Mouse (Mus musculus) hindbrain, embryonic 12.5 days (tissue): ENCODE data around the gene C3. TPM values are rescaled to one million over a fixed set of nuclear protein-coding genes. Genes with fewer than 3 reads are reported as not detected.

Experiments used
- ATAC-seq: fragments of 200-750 bp; cut with Nextera tagmentation; 2 replicates; pipeline ENCODE4 v1.8.0; 2017; ENCODE audit warnings: moderate TSS enrichment; ENCODE audit not compliant: low FRiP score
- H3K27ac ChIP-seq: fragments of 300-500 bp; sonication (generic); 2 replicates; pipeline ENCODE4 v1.5.1; 2016; ENCODE audit warnings: mild to moderate bottlenecking
- H3K27me3 ChIP-seq: fragments of 300-500 bp; sonication (generic); 2 replicates; pipeline ENCODE4 v1.6.1; 2016; ENCODE audit warnings: mild to moderate bottlenecking
- H3K36me3 ChIP-seq: fragments of 300-500 bp; sonication (generic); 2 replicates; pipeline ENCODE4 v1.6.1; 2016; ENCODE audit warnings: mild to moderate bottlenecking
- H3K4me1 ChIP-seq: fragments of 300-500 bp; sonication (generic); 2 replicates; pipeline ENCODE4 v1.6.1; 2016
- H3K4me2 ChIP-seq: fragments of 300-500 bp; sonication (generic); replicated peaks from 2 replicates; pipeline ENCODE4 v1.6.1; 2016; ENCODE audit warnings: mild to moderate bottlenecking
- H3K4me3 ChIP-seq: fragments of 300-500 bp; sonication (generic); 2 replicates; pipeline ENCODE4 v1.5.1; 2016; ENCODE audit warnings: mild to moderate bottlenecking
- H3K9ac ChIP-seq: fragments of 300-500 bp; sonication (generic); 2 replicates; pipeline ENCODE4 v1.6.1; 2016; ENCODE audit warnings: mild to moderate bottlenecking, moderate library complexity
- H3K9me3 ChIP-seq: fragments of 300-500 bp; sonication (generic); replicated peaks from 2 replicates; pipeline ENCODE4 v1.6.1; 2016; ENCODE audit warnings: mild to moderate bottlenecking
- WGBS: fragments of 180-500 bp; shearing (Covaris S2); methylation state at CpG from one replicate; pipeline ENCODE4 v1.1.7; 2016; 5-methylcytosine and 5-hydroxymethylcytosine counted together
- microRNA-seq: library from miRNA; unstranded; fragments of <30 nt; microRNA quantifications from one replicate; pipeline ENCODE4, GENCODE M21; 2017
- polyA plus RNA-seq: library from polyadenylated mRNA; unstranded; fragments of >200 nt; fragmentation: Nextera tagmentation; extraction: Ambion mirVana; gene quantifications from 2 replicates; pipeline ENCODE4 v1.2.1, GENCODE M21; 2016

The C3 gene
- polyA plus RNA-seq, 1 experiment from 2014 or later: 0.76 TPM

DNA sequence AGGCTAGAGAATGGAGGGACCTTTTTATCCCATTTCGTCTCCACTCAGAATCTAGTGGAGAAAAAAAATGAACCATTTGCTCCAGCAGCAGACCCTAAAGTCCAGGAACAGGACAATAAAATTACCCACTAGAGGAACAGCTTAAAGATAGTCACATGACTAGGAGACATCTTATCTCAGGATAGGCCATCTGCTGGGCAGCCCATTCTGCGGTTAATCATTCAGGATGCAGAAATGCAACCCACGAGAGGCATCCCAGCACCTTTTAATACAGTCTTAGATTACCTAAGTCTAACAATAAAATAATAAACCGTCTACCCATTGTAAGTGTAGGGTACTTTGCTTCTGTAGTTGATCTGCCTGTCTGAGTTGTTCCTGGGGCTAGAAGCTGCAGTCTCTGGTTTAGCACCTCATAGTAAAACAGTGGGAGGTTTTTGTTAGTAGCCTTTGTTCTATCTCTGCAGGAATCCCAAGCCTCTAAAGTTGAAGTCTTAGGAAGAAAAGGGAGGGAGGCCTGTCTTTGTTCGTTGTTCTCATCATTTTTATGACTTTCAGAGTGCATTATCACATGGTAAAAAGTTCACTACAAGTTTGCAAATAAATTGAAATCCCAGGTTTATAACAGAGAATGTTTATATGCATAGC, 57.2 kb downstream of the C3 start:
- 60% methylated on average over 5 of the region's 5 CpGs for WGBS
- Histone ChIP-seq H3K9ac (no peak overlapping the region), H3K27me3 (peaks cover 3% of the 10 kb centered on the region; the same call in 1 of the 2 replicates), H3K36me3 (no peaks in the 10 kb centered on the region), H3K27ac (no peak overlapping the region), H3K4me1 (no peaks in the 10 kb centered on the region), H3K4me3 (no peak overlapping the region), H3K9me3 (no peaks in the 10 kb centered on the region), H3K4me2 (no peak overlapping the region)
- no peak for ATAC-seq

DNA sequence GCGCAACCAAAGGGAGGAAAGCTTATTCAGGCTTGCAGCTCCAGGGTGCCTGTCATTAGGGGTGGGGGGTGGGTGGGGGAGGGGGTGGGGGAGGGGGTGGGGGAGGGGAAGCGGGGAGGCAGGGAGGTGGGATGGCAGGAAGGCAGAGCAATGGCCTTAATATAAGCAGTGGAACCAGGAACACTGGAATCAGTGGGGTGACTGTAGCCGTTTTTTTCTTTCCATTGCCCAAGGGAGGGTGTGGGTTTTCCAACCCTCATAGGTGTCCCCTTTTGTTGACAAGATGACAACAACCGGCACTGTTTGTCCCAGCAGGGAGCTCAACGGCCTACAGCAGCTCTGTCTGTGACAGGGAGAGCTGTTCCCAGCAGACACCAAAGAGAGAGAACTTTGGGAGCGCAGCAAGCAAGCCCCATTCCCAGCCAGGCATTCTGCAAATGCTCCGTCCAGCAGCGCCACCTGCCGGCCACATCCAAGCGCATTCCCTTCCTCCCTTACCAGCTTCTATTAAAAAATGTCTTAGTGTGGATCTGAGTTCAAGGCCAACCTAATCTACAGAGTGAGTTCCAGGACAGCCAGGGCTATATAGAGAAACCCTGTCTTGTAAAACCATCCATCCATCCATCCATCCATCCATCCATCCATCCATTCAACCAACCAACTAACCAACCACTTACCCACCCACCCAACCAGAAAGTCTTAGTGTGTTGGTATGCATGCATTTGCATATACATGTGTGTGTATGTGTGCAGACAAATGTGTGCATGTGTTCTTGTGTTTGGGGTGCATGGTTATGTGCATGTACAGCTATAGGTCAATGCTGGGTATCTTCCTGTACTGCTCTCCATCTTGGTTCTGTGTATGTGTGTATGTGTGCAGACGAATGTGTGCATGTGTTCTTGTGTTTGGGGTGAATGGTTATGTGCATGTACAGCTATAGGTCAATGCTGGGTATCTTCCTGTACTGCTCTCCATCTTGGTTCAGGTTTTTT, 60.8 kb downstream of the C3 start:
- Histone ChIP-seq H3K36me3 (no peaks in the 10 kb centered on the region), H3K27ac (no peak overlapping the region), H3K9me3 (no peaks in the 10 kb centered on the region), H3K4me3 (no peak overlapping the region), H3K9ac (no peak overlapping the region), H3K27me3 (peaks cover 3% of the 10 kb centered on the region; the same call in 1 of the 2 replicates), H3K4me2 (peak overlapping the region; percentile 32), H3K4me1 (no peaks in the 10 kb centered on the region)
- ATAC-seq: peak; percentile 83
- WGBS: 10% methylated on average over 10 of the region's 11 CpGs

Small RNAs within 50 kb of the gene (microRNA-seq; reads per million reads assigned to microRNA genes)
- gene Mir6978: not detected

Other genes with a start within 250 kb of the C3 start
- not detected in 2 replicates for gene Acer1, start 246.0 kb downstream of the C3 start, polyA plus RNA-seq
- gene Clpp, start 237.8 kb downstream of the C3 start, polyA plus RNA-seq: 121 and 136 TPM in 2 replicates
- 32.8 and 34.6 TPM in 2 replicates for gene Alkbh7, start 230.8 kb downstream of the C3 start, polyA plus RNA-seq
- 0.56 and 0.68 TPM in 2 replicates for gene Pspn, start 228.1 kb downstream of the C3 start, polyA plus RNA-seq
- gene Gtf2f1, start 216.8 kb downstream of the C3 start, polyA plus RNA-seq: 62.6 and 67.0 TPM in 2 replicates
- 0.52 TPM in 1 of 2 replicates, not detected in the other for gene Gm17949, start 216.7 kb downstream of the C3 start, polyA plus RNA-seq
- gene Khsrp, start 196.6 kb downstream of the C3 start, polyA plus RNA-seq: 63.4 and 66.5 TPM in 2 replicates
- not detected in 2 replicates for gene Slc25a41, start 186.5 kb downstream of the C3 start, polyA plus RNA-seq
- gene Crb3, start 169.0 kb downstream of the C3 start, polyA plus RNA-seq: 2.7 and 3.8 TPM in 2 replicates
- 18.7 and 22.5 TPM in 2 replicates for gene Slc25a23, start 168.3 kb downstream of the C3 start, polyA plus RNA-seq
- 3.2 and 3.7 TPM in 2 replicates for gene Dennd1c, start 149.6 kb downstream of the C3 start, polyA plus RNA-seq
- 197 and 227 TPM in 2 replicates for gene Tubb4a, start 140.4 kb downstream of the C3 start, polyA plus RNA-seq
- gene Tnfsf9, start 122.8 kb downstream of the C3 start, polyA plus RNA-seq: 5.8 and 6.1 TPM in 2 replicates
- gene Cd70, start 78.4 kb downstream of the C3 start, polyA plus RNA-seq: 0.48 TPM in 1 of 2 replicates, not detected in the other
- gene Tnfsf14, start 34.0 kb downstream of the C3 start, polyA plus RNA-seq: not detected in 2 replicates
- 24.7 and 27.1 TPM in 2 replicates for gene Gpr108, start 20.3 kb upstream of the C3 start, polyA plus RNA-seq
- gene Trip10, start 21.3 kb upstream of the C3 start, polyA plus RNA-seq: 23.5 and 23.9 TPM in 2 replicates
- gene Vav1, start 51.0 kb upstream of the C3 start, polyA plus RNA-seq: 1.9 and 2.0 TPM in 2 replicates
- gene Adgre1, start 130.6 kb upstream of the C3 start, polyA plus RNA-seq: 3.4 and 5.6 TPM in 2 replicates